Mouse (Mus musculus) macrophage (primary cell): ENCODE data around the gene Numb. TPM values are rescaled to one million over a fixed set of nuclear protein-coding genes. Genes with fewer than 3 reads are reported as not detected.

Experiments used
- H3K27ac ChIP-seq: fragments of 350-480 bp; formaldehyde crosslinking; 2 replicates; pipeline ENCODE4 v1.9.0; 2021
- H3K36me3 ChIP-seq: fragments of 350-480 bp; formaldehyde crosslinking; 2 replicates; pipeline ENCODE4 v1.9.0; 2021; ENCODE audit errors: inconsistent target
- H3K4me3 ChIP-seq: fragments of 350-480 bp; formaldehyde crosslinking; 2 replicates; pipeline ENCODE4 v1.9.0; 2021; ENCODE audit errors: inconsistent target
- H3K79me2 ChIP-seq: fragments of 350-480 bp; formaldehyde crosslinking; 2 replicates; pipeline ENCODE4 v1.9.0; 2021; ENCODE audit errors: inconsistent target
- WGBS: methylation state at CpG from one replicate; pipeline ENCODE4 v1.1.7; 2026; ENCODE audit warnings: inconsistent platforms; ENCODE audit not compliant: missing documents; 5-methylcytosine and 5-hydroxymethylcytosine counted together
- polyA plus RNA-seq: library from polyadenylated mRNA; stranded (reverse); fragments of 250-400 nt; gene quantifications from 3 replicates; pipeline ENCODE4 v1.2.4, GENCODE M21; 2018; ENCODE audit warnings: inconsistent platforms

Gene Numb
- polyA plus RNA-seq, 1 experiment from 2014 or later, result 47.1 TPM

DNA sequence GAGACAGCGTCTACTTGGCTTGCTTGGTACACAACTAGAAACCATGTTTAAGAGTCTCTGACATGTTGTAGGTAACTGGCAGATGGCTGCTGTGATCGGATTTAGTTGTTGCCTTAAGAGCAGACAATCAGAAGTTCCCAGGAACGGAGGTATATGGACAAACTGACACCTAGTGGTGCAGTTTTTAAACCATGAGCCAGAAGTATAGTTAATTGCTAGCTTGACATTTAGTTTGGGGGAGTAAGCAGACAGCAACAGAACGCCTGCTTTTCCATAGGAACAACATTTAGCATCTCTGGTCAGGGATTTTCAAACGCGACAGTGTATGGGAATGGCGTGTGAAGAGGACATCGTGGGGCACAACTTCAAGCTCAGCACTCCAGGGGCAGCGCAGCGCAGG lies 15.9 kb upstream of the Numb start:
- WGBS, result 81% methylated on average over 10 of the region's 10 CpGs
- no peaks in the 10 kb centered on the region for H3K36me3 ChIP-seq
- H3K4me3 ChIP-seq, result no peak overlapping the region
- no peaks in the 10 kb centered on the region for H3K79me2 ChIP-seq
- H3K27ac ChIP-seq, result no peak overlapping the region

DNA sequence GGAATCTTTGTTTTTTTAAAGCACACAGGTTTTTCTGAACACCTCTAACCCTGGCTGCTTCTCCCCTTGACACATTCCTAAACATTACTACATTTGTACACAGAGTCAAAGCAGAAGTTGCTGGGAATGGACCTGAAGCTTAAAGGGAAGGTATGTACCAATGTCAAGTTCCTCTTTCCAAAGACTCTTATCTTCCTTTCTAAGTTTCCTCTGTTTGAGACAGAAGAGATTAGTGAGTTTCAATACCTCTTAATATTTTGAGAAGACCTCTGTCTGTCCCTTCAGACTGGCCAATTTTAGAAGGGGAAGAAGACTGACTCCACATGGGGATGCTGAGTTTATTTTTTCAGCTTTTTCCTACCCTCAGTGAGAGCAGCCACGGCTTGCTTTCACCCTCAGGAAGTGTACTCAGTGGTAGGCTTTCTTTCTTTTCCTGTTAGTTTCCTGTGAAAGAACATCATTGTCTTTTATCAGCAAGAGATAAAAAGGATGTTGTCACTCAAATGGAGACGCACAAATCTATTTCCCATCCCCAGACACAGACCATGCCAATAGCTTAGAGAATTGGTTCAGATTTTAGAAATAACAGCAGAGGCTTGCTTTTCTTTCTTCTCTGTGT lies 7.6 kb upstream of the Numb start:
- no peaks in the 10 kb centered on the region for H3K36me3 ChIP-seq
- WGBS, result 0% methylated on average over 2 of the region's 2 CpGs
- 0 out of 2 replicates have a peak overlapping the region, but pooled peaks have one; percentile 15 for H3K27ac ChIP-seq
- H3K79me2 ChIP-seq, result no peaks in the 10 kb centered on the region
- H3K4me3 ChIP-seq, result no peak overlapping the region

DNA sequence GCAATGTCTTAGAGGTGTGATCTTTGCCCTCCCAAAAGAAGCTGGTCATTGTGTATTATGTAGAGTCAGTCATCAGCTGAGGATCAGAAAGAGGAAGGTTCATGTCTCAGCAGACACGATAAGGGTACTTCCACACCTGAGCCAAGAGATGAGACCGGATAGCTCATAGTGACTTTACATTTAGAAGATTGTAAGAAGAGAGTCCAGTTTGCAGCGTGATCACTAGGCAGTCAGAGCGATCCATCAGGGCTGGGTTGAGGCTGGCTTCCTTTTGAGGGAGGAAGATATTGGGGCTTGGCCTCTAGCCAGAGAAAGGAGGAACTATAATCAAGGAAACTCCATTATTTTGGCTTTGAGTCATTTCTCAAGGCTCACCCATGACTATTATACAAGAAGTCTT lies 6.0 kb upstream of the Numb start:
- Histone ChIP-seq H3K36me3 (no peaks in the 10 kb centered on the region), H3K4me3 (no peak overlapping the region), H3K79me2 (no peaks in the 10 kb centered on the region), H3K27ac (peak overlapping the region; percentile 61)
- 10% methylated on average over 4 of the region's 4 CpGs for WGBS

DNA sequence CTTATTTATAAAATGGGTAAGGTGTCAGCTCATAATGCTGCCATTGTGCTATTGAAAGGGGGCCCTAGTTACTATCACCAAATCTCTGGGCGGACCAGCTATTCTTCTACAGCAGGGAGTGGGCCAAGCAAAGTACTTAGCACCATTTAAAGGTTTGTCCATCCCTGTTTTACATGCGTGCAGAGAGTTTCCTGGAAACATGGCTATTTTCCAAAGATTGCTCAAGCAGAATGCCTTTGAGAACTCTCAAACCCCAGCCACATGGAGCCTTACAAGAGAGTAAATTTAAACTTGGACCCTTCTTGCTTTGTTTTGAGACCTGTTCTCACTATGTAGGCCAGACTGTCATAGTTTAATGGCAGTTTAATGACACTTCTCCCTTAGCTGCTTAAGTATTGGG lies 4.3 kb upstream of the Numb start:
- no peak overlapping the region for H3K27ac ChIP-seq
- 100% methylated on average over 2 of the region's 2 CpGs for WGBS
- H3K36me3 ChIP-seq, result no peaks in the 10 kb centered on the region
- peaks cover 3% of the 10 kb centered on the region for H3K79me2 ChIP-seq
- no peak overlapping the region for H3K4me3 ChIP-seq

DNA sequence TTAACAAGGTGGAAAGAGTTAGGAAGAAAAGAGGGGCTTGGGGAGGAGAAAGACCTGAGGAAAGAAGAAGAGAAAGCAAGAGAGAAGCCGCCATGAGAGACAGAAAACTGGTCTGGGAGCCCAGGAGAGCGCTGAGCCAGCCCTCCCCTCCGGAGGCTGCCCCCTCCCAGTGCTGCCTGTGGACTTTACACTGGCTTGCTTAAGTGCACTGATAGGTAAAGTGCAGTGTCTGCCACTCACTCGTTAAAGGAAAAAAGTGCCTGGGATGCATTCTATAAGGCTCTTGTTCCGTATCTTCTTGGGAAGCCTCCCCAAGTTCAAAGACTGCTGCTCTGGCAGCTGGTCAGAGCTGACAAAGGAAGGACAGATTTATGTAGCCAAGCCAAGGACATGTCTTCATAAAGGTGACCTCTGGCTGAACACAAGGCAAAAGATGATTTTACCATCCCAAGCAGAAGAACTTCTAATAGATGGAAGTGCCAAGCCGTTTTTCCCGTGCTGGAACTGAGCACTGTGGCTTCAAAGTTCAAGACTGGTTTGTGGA lies 3.5 kb upstream of the Numb start:
- Histone ChIP-seq H3K27ac (no peak overlapping the region), H3K36me3 (no peaks in the 10 kb centered on the region), H3K4me3 (no peak overlapping the region), H3K79me2 (peaks cover 11% of the 10 kb centered on the region)
- WGBS, result 91% methylated on average over 7 of the region's 7 CpGs

DNA sequence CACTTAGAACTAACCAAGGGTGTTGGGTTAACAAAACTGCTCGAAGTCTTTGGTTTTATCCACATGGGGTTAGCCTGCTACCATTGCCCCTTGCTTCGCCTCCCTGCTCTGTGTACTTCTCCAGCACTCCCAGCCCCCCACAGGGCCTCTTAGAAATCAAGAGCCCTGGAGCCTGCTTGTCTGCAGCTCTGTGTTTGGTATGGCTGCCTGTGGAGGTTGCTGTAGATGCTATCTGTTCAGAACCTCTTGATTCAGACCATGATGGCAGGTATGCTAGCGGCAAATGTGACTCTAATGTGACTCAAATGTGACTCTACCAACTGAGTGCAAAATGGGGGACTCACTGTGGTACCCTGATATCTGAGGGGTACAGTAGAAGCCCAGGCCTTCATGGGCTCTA lies 2.6 kb upstream of the Numb start:
- no peak overlapping the region for H3K4me3 ChIP-seq
- H3K36me3 ChIP-seq, result no peaks in the 10 kb centered on the region
- H3K27ac ChIP-seq, result no peak overlapping the region
- 90% methylated on average over 3 of the region's 3 CpGs for whole genome bisulfite sequencing
- peaks cover 20% of the 10 kb centered on the region for H3K79me2 ChIP-seq

DNA sequence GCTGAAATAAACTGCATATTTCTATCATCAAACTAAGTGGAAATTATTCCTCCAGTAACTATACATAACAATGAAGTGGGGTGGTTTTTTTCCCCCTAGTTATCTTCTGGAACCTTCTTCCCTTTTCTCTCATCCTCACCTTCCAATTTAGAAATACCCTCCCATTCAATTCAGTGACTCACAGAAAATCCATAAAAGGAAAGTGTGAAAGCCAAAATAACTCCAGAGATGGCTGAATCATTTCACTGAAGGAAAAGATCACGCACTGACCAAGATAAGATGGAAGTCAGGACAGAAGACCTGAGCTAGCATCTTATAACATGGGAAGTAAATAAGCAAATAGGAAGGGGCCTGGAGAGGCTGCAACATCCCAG lies 1.7 kb upstream of the Numb start:
- peaks cover 29% of the 10 kb centered on the region for H3K79me2 ChIP-seq
- H3K4me3 ChIP-seq, result no peak overlapping the region
- no peak overlapping the region for H3K27ac ChIP-seq
- WGBS, result 65% methylated on average over 1 of the region's 1 CpGs
- no peaks in the 10 kb centered on the region for H3K36me3 ChIP-seq

DNA sequence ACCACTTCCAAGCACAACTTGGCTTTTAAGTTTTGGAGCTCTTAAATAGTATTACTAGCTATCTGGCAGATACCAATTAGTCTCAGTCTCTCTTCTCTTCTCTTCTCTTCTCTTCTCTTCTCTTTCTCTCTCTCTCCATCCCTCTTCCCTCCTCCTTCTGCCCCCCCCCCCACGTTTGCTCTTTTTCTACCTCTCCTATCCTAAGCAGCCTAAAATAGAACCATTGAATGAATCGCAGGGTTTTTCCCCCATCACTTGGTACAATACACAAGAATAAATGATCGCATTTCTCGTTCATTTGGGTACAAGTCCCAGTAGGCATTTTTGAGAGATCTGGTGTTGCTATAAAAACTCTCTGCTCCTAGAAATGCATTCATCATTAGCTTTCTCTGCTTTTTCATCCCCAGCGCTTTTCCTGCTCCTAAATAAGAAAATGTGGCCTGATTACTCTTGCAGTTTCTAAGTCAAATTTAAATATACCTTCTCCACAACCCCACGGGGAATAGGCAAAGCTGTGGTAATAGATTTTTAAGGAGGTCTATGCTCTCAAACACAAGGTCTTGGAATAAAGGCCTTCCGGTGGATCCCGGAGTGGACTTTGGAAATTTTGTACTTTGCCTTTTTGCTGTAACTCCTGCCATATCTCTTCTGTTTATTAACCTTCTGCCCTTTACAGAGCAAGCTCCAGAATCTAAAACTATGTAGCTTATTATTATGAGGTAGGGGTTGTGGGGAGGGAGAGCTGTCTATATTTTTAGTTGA lies 1.2 kb upstream of the Numb start:
- H3K36me3 ChIP-seq, result no peaks in the 10 kb centered on the region
- WGBS, result 67% methylated on average over 8 of the region's 8 CpGs
- peak overlapping the region; percentile 67 for H3K4me3 ChIP-seq
- peak overlapping the region; percentile 58 for H3K27ac ChIP-seq
- H3K79me2 ChIP-seq, result peaks cover 35% of the 10 kb centered on the region

DNA sequence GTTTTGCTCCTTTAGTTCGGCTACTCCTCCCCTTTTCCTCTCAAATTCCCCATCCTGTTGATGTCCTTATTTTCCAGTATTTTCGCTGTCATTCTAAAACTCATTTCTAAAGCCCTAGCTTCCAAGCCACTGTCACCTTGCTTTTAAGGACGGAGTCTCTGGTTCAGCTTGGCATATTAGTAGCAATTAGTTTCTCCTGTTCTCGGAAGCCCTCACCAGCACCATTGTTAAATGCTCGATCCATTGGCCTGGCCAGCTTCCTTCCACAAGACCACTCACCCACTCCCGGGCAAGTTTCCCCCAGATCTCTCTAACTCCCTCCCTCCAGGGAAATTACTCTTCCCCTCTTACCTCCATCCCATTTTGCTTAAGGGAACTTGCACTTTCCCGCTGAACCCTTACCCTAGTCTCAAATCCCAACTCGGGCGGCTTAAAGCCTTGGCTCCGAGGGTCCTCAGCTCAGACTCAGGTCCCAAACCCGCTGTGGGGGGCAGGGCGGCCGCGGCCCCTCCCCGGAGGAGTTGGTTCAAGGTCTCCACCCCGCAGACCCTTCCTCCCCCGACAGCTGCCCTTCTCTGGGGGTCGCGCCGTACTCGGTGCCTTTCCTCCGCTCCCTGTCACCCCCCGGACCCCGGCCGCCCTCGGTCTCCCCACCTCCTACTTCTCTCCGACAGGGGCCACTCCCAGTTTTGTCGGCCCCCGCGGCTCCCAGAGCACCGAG lies 853 bp downstream of the Numb start:
- WGBS, result 8% methylated on average over 31 of the region's 31 CpGs
- H3K36me3 ChIP-seq, result no peaks in the 10 kb centered on the region
- H3K4me3 ChIP-seq, result peak overlapping the region; percentile 67
- H3K79me2 ChIP-seq, result peaks cover 55% of the 10 kb centered on the region
- peak overlapping the region; percentile 12; the same call in 1 of the 2 replicates for H3K27ac ChIP-seq

DNA sequence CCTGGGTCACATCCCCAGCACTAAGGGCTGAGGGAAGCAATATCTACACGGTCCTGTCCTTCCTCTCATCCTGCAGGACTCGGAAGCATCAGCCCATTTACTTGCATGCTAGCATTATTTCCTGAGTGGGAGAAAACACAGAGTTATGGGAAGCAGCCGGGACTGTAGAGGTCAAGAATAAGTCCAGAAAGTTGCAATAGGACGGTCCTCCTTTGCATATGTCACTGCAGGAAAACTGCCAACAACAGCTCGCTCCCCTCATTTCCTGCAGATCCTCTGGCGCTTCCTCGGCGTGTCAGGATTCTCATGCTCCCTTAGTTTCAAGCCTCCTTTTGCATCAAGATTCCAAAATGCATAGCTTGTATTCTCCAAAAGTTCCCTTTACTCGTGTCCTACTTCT lies 4.8 kb downstream of the Numb start:
- Histone ChIP-seq H3K79me2 (peaks cover 95% of the 10 kb centered on the region), H3K4me3 (no peak overlapping the region), H3K27ac (no peak overlapping the region), H3K36me3 (no peaks in the 10 kb centered on the region)
- WGBS, result 91% methylated on average over 9 of the region's 9 CpGs

DNA sequence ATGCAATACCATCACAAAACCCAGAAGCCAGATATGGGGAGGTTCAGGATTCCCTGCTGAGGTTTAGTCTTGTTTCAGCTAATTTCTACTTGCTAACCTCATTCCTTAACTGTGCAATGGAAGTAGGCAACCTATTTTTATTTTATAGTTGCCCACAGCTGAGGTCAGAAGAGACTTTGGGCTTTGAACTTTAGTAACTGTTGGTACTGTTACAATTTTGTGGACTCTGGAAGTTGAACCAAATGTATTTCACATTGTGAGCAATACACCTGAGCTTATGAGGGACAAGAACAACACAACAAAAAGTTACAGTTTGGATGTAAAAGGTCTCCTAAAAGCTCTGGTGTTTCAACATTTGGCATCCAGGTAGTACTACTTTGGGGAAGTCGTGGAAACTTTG lies 6.9 kb downstream of the Numb start:
- Histone ChIP-seq H3K36me3 (no peaks in the 10 kb centered on the region), H3K27ac (no peak overlapping the region), H3K79me2 (peaks cover 100% of the 10 kb centered on the region), H3K4me3 (no peak overlapping the region)
- WGBS, result 53% methylated on average over 1 of the region's 1 CpGs

DNA sequence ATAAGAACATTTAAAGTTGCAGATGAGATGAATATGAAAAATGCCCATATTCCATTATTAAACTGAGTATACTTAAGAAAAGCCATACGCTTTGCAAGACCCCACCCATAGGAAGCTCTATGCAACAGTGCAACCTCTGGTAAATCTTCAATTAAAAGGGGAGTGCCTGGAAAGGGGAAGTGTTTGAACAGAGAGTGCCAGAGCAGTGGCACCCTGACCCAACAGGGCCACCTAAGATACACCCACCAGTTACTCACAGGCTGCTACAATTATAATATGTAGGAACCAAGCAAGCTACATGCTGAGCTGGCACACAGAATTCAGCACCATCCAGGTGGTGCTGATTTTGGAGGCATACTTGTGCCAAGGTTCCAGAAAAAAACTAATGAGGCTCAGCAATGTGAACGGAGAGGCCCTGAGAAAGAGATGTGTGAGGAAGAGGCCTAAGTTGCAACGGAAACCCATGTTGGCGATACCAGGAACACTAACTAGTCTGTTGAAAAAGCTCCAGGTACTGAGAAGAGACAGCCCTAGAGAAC lies 7.5 kb downstream of the Numb start:
- Histone ChIP-seq H3K36me3 (no peaks in the 10 kb centered on the region), H3K79me2 (peaks cover 100% of the 10 kb centered on the region), H3K27ac (no peak overlapping the region), H3K4me3 (no peak overlapping the region)
- WGBS, result 84% methylated on average over 4 of the region's 4 CpGs

DNA sequence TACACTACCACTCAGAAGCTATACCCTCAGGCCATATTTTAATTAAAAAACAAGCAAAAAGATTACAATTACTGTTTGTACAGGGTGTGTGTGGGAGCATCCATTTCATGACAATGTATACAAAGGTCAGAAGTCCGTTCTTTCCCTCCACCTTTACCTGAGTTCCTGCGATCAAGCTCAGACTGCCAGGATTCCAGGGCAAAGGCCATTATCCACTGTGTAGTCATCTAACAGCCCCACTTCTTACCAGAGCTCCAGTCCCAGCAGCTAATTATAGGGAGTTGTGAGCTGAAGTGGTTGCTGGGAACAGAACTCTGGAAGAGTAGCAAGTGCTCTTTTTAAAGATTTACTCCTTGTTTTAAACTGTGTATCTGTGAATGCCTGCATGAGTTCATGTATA lies 11.3 kb downstream of the Numb start:
- Histone ChIP-seq H3K4me3 (no peak overlapping the region), H3K79me2 (peaks cover 100% of the 10 kb centered on the region), H3K27ac (no peak overlapping the region), H3K36me3 (no peaks in the 10 kb centered on the region)
- WGBS, result 86% methylated on average over 2 of the region's 2 CpGs

DNA sequence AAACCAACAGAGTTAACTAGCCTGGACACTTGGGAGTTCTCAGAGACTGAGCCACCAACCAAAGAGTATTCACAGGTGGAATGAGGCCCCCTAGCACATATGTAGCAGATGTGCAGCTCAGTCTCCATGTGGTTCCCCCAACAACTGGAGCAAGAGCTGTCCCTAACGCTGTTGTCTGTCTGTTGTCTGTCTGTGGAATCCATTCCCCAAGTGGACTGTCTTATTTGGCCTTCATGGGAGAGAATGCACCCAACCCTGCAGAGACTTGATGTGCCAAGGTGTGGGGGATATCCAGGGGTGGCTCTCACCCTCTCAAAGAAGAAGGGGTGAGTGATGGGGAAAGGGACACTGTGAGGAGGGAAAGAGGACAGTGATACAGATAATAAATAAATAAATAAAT lies 28.8 kb downstream of the Numb start:
- Histone ChIP-seq H3K4me3 (no peak overlapping the region), H3K36me3 (peaks cover 12% of the 10 kb centered on the region; the same call in 1 of the 2 replicates), H3K27ac (no peak overlapping the region), H3K79me2 (peaks cover 96% of the 10 kb centered on the region)
- 100% methylated on average over 1 of the region's 1 CpGs for WGBS
